Mouse (Mus musculus) kidney, adult 18-20 months (tissue): Measurements from ENCODE around the gene Nebl.

Experiments
- DNase-seq: peaks from one replicate; pipeline ENCODE4 v3.0.0; 2021

Nebl gene

GRCm38 (mm10) chr2:17509942-17510341 lies 221.3 kb downstream of the Nebl start:
- DNase-seq, result no peak

GRCm38 (mm10) chr2:17507362-17507761 lies 223.9 kb downstream of the Nebl start:
- DNase-seq, result no peak

GRCm38 (mm10) chr2:17504115-17504774 lies 227.0 kb downstream of the Nebl start:
- no peak for DNase-seq

- DNase-seq, result no peak
Observed at GRCm38 (mm10) chr2:17501075-17501474, 230.2 kb downstream of the Nebl start.

GRCm38 (mm10) chr2:17465517-17466174 lies 265.6 kb downstream of the Nebl start:
- no peak for DNase-seq

- DNase-seq, result no peak
Observed at GRCm38 (mm10) chr2:17460434-17460833, 270.8 kb downstream of the Nebl start.

- DNase-seq, result no peak
Observed at GRCm38 (mm10) chr2:17453676-17454075, 277.6 kb downstream of the Nebl start.

- DNase-seq, result no peak
Observed at GRCm38 (mm10) chr2:17448341-17448740, 282.9 kb downstream of the Nebl start.

GRCm38 (mm10) chr2:17443581-17443980 lies 287.7 kb downstream of the Nebl start:
- no peak for DNase-seq

GRCm38 (mm10) chr2:17438317-17438716 lies 292.9 kb downstream of the Nebl start:
- no peak for DNase-seq

- DNase-seq, result no peak
Observed at GRCm38 (mm10) chr2:17436739-17437440, 294.4 kb downstream of the Nebl start.

- no peak for DNase-seq
Observed at GRCm38 (mm10) chr2:17435217-17435616, 296.0 kb downstream of the Nebl start.

GRCm38 (mm10) chr2:17429028-17429427 lies 302.2 kb downstream of the Nebl start:
- DNase-seq, result no peak

GRCm38 (mm10) chr2:17428156-17428555 lies 303.1 kb downstream of the Nebl start:
- DNase-seq, result no peak

GRCm38 (mm10) chr2:17422967-17423366 lies 308.3 kb downstream of the Nebl start:
- DNase-seq, result no peak

- no peak for DNase-seq
Observed at GRCm38 (mm10) chr2:17415347-17415746, 315.9 kb downstream of the Nebl start.

- no peak for DNase-seq
Observed at GRCm38 (mm10) chr2:17414324-17414723, 316.9 kb downstream of the Nebl start.

- no peak for DNase-seq
Observed at GRCm38 (mm10) chr2:17413496-17414268, 317.6 kb downstream of the Nebl start.

GRCm38 (mm10) chr2:17409276-17409675 lies 322.0 kb downstream of the Nebl start:
- no peak for DNase-seq

- DNase-seq, result no peak
Observed at GRCm38 (mm10) chr2:17405899-17406531, 325.2 kb downstream of the Nebl start.

- DNase-seq, result no peak
Observed at GRCm38 (mm10) chr2:17402511-17402910, 328.8 kb downstream of the Nebl start.

GRCm38 (mm10) chr2:17396235-17396634 lies 335.0 kb downstream of the Nebl start:
- DNase-seq, result no peak

- DNase-seq, result no peak
Observed at GRCm38 (mm10) chr2:17391389-17391788, 339.9 kb downstream of the Nebl start.
